Mouse (Mus musculus) frontal cortex, adult 2 months (tissue): ENCODE measurements at regions not wholly inside any gene's neighbourhood (a gene's known extent, or its start where the extent isn't known, plus 50 kb on each side); places are given as distances from the start of the nearest gene placed in this dataset.

Source experiments
- DNase-seq, 2 experiments: peaks; one replicate each; pipeline ENCODE4 v3.0.0; 2022; ENCODE audit warnings: low spot score in 1 of 2; ENCODE audit errors: extremely low spot score in 1 of 2

- no peak for DNase-seq
Measured at GRCm38 (mm10) chr11:44153576-44153975, 246.3 kb upstream of the Il12b start.

GRCm38 (mm10) chr11:44155591-44155990 lies 244.3 kb upstream of the Il12b start:
- DNase-seq: no peak

- no peak for DNase-seq
Measured at GRCm38 (mm10) chr11:44156081-44156480, 243.8 kb upstream of the Il12b start.

GRCm38 (mm10) chr11:44156490-44157345 lies 243.1 kb upstream of the Il12b start:
- no peak for DNase-seq

- DNase-seq: no peak
Measured at GRCm38 (mm10) chr11:44158236-44158635, 241.6 kb upstream of the Il12b start.

- DNase-seq: no peak
Measured at GRCm38 (mm10) chr11:44161734-44162418, 238.0 kb upstream of the Il12b start.

GRCm38 (mm10) chr11:44163049-44163448 lies 236.8 kb upstream of the Il12b start:
- no peak for DNase-seq

- DNase-seq: no peak
Measured at GRCm38 (mm10) chr11:44163748-44164147, 236.1 kb upstream of the Il12b start.

- DNase-seq: no peak
Measured at GRCm38 (mm10) chr11:44164186-44164585, 235.7 kb upstream of the Il12b start.

- no peak for DNase-seq
Measured at GRCm38 (mm10) chr11:44167724-44168500, 232.0 kb upstream of the Il12b start.

- DNase-seq: no peak
Measured at GRCm38 (mm10) chr11:44172478-44172877, 227.4 kb upstream of the Il12b start.

- DNase-seq: no peak
Measured at GRCm38 (mm10) chr11:44173196-44173595, 226.7 kb upstream of the Il12b start.

GRCm38 (mm10) chr11:44174548-44174947 lies 225.3 kb upstream of the Il12b start:
- DNase-seq: no peak

- no peak for DNase-seq
Measured at GRCm38 (mm10) chr11:44179711-44180110, 220.2 kb upstream of the Il12b start.

- no peak for DNase-seq
Measured at GRCm38 (mm10) chr11:44183823-44184222, 216.0 kb upstream of the Il12b start.

GRCm38 (mm10) chr11:44185218-44185890 lies 214.5 kb upstream of the Il12b start:
- DNase-seq: peak; percentile 19 to 23

GRCm38 (mm10) chr11:44188202-44188601 lies 211.7 kb upstream of the Il12b start:
- DNase-seq: no peak

- DNase-seq: no peak
Measured at GRCm38 (mm10) chr11:44193806-44194205, 206.1 kb upstream of the Il12b start.

- no peak for DNase-seq
Measured at GRCm38 (mm10) chr11:44202716-44203115, 197.1 kb upstream of the Il12b start.

GRCm38 (mm10) chr11:44204384-44204783 lies 195.5 kb upstream of the Il12b start:
- no peak for DNase-seq

GRCm38 (mm10) chr11:44206866-44207265 lies 193.0 kb upstream of the Il12b start:
- DNase-seq: no peak
